ENCODE assay signal across 16 mouse cellular contexts in the genomic region with DNA sequence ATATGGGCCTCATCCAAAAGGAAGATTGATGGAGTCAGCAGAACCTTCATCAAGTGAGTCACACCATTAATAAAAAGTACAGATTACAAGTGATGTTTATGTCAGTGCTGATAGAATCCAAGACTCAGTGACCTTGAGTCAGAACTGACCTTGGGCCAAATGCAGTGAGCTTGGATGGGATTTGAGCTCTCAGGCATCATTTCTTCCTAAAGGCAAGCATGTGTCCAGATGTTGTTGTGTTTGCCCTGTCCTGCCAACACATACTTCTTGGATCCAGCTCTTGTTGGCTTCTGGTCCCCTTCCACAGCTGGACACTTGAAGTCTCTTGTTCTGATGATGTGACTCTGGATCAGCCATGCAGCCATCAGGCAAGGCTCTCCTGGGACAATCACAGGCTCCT.
A peak's percentile ranks its signal among the peaks of the same experiment; 100 is the strongest.
DNase-seq lines count a peak whose midpoint lies in the region; ATAC-seq and TF ChIP-seq lines count a peak whose summit lies in the region.
"Had no signal": no experiment of that assay in that cellular context is flagged by ENCODE, and none has a peak within 500 bp of the region (broad histone marks: within the 10 kb centered on the region; RNA-seq: fewer than 3 reads in every experiment).

No protein-coding gene starts in this region.

- H3K9me3 ChIP-seq in heart, embryonic 12.5 days (replicated peaks) = no peaks in the 10 kb centered on the region
- no peaks in the 10 kb centered on the region for H3K9me3 ChIP-seq in lung, embryonic 15.5 days
- H3K9me3 ChIP-seq in intestine, postnatal 0 days (ENCODE audit: control insufficient read depth) = no peaks in the 10 kb centered on the region
- H3K9me3 ChIP-seq: embryonic facial prominence, embryonic 10.5 days; forebrain, embryonic 13.5 days; limb, embryonic 13.5 days; midbrain, embryonic 15.5 days had no signal

- no peak overlapping the region for H3K27ac ChIP-seq in heart, embryonic 12.5 days (ENCODE audit: poor library complexity, severe bottlenecking)
- H3K27ac ChIP-seq in lung, embryonic 15.5 days = no peak overlapping the region
- no peak overlapping the region for H3K27ac ChIP-seq in intestine, postnatal 0 days (ENCODE audit: low read depth, low read length)
- H3K27ac ChIP-seq: embryonic facial prominence, embryonic 10.5 days; forebrain, embryonic 13.5 days; limb, embryonic 13.5 days; liver, embryonic 14.5 days; midbrain, embryonic 15.5 days had no signal

- ATAC-seq in heart, embryonic 12.5 days (ENCODE audit: insufficient number of reproducible peaks, low FRiP score) = no peak
- peak; percentile 82 for ATAC-seq in lung, embryonic 15.5 days (ENCODE audit: borderline replicate concordance, extremely low read depth, low FRiP score, low TSS enrichment)
- no peak for ATAC-seq in intestine, postnatal 0 days
- ATAC-seq: forebrain, embryonic 13.5 days; midbrain, embryonic 15.5 days had no signal

- H3K4me3 ChIP-seq in heart, embryonic 12.5 days = no peak overlapping the region
- H3K4me3 ChIP-seq in lung, embryonic 15.5 days = no peak overlapping the region
- H3K4me3 ChIP-seq in intestine, postnatal 0 days (ENCODE audit: low read depth, low read length) = no peak overlapping the region
- H3K4me3 ChIP-seq: embryonic facial prominence, embryonic 10.5 days; forebrain, embryonic 13.5 days; limb, embryonic 13.5 days; megakaryocyte, embryonic 14.5 days; midbrain, embryonic 15.5 days had no signal

- intact Hi-C loops in heart, postnatal 10 days (cut with DNase I) = no loop called here

- H3K9ac ChIP-seq in heart, embryonic 12.5 days = no peak overlapping the region
- H3K9ac ChIP-seq in lung, embryonic 15.5 days = no peak overlapping the region
- no peak overlapping the region for H3K9ac ChIP-seq in intestine, postnatal 0 days (ENCODE audit: low read depth, low read length)
- H3K9ac ChIP-seq: forebrain, embryonic 13.5 days; limb, embryonic 13.5 days; liver, embryonic 14.5 days; midbrain, embryonic 15.5 days had no signal

- no peak overlapping the region for H3K4me2 ChIP-seq in heart, embryonic 12.5 days
- no peak overlapping the region for H3K4me2 ChIP-seq in lung, embryonic 15.5 days
- no peak overlapping the region for H3K4me2 ChIP-seq in intestine, postnatal 0 days (replicated peaks; ENCODE audit: low read depth)
- H3K4me2 ChIP-seq: forebrain, embryonic 13.5 days; limb, embryonic 13.5 days; midbrain, embryonic 15.5 days had no signal

- H3K27me3 ChIP-seq in heart, embryonic 12.5 days (replicated peaks) = 0 out of 2 replicates have a peak, but pooled peaks cover 8% of the 10 kb centered on the region
- H3K27me3 ChIP-seq in lung, embryonic 15.5 days = peaks cover 4% of the 10 kb centered on the region; the same call in 1 of the 2 replicates
- no peaks in the 10 kb centered on the region for H3K27me3 ChIP-seq in intestine, postnatal 0 days (replicated peaks; ENCODE audit: control insufficient read depth, insufficient read depth, low read length)
- H3K27me3 ChIP-seq: forebrain, embryonic 13.5 days; limb, embryonic 13.5 days; megakaryocyte, embryonic 14.5 days; midbrain, embryonic 15.5 days had no signal

- H3K4me1 ChIP-seq in heart, embryonic 12.5 days (replicated peaks) = no peaks in the 10 kb centered on the region
- H3K4me1 ChIP-seq in lung, embryonic 15.5 days = no peaks in the 10 kb centered on the region
- H3K4me1 ChIP-seq in intestine, postnatal 0 days (replicated peaks; ENCODE audit: control insufficient read depth, insufficient read depth, low read length) = no peaks in the 10 kb centered on the region
- H3K4me1 ChIP-seq: embryonic facial prominence, embryonic 10.5 days; forebrain, embryonic 13.5 days; megakaryocyte, embryonic 14.5 days; midbrain, embryonic 15.5 days had no signal

- peak; percentile 15 to 17 for DNase-seq in heart, postnatal 10 days
- peak; percentile 12 for DNase-seq in adrenal gland, postnatal 10 days
- DNase-seq in skeletal muscle tissue, adult 2 months (ENCODE audit: low read depth, low spot score) = peak; percentile 7
- no peak for DNase-seq in cerebellum, postnatal 14 days
- DNase-seq: kidney, adult 8-10 months; kidney, postnatal 25 days; layer of hippocampus, adult 9-11 months had no signal

- no peak for TF ChIP-seq CTCF in intestine, postnatal 0 days (IDR thresholded peaks at IDR 0.05; ENCODE audit: low read depth)

- H3K36me3 ChIP-seq in heart, embryonic 12.5 days = no peaks in the 10 kb centered on the region
- no peaks in the 10 kb centered on the region for H3K36me3 ChIP-seq in lung, embryonic 15.5 days
- H3K36me3 ChIP-seq in intestine, postnatal 0 days (ENCODE audit: control insufficient read depth, insufficient read depth) = no peaks in the 10 kb centered on the region
- H3K36me3 ChIP-seq: embryonic facial prominence, embryonic 10.5 days; limb, embryonic 13.5 days; midbrain, embryonic 15.5 days had no signal

Comparison
In these comparisons a context has a peak if more than half of its experiments do, and no peak if none do; other contexts are left out.
1. DNase-seq: peak in heart, postnatal 10 days (2 of 2), adrenal gland, postnatal 10 days (single experiment) and skeletal muscle tissue, adult 2 months (single experiment); none in cerebellum, postnatal 14 days (0 of 2).